Mouse (Mus musculus): ENCODE measurements at regions not wholly inside any gene's neighbourhood (a gene's known extent, or its start where the extent isn't known, plus 50 kb on each side); places are given as distances from the start of the nearest gene placed in this dataset.

DNA sequence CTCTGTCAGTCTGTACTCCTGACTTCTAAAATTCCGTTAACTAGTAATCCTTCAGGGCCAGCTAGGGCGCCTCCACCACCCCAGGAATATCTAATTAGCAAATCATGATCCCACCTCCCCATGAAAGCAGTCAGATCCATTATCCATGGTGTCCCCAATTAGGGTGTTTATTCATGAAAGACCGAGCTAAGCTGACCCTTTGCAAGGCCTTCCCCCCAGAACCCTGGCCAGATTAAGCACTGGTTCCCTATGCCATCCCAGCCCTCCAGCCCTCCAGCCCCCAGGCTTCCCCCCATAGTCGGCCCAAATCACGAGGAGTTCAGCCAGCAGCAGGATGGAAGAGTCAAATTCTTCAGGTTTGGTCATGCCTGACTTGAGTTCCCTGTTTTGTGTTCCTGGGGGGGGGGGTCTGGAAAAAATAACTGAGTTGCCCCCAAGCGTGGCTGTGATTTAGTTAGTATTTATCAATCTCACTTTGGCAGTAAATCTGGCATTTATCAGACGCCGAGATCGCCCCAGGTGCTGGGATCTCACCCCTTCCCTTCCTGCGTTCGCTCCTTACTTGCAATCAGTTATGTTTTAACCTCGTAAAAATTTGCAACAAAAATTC is 272.7 kb upstream of the Sall1 start:
- no peak overlapping the region for H3K9ac ChIP-seq (ENCODE audit: low read depth, low read length)
- H3K4me1 ChIP-seq (ENCODE audit: control insufficient read depth, insufficient read depth, low read length), result peaks cover 7% of the 10 kb centered on the region; the same call in 1 of the 2 replicates
- H3K27me3 ChIP-seq (ENCODE audit: control insufficient read depth, insufficient read depth, low read depth, low read length), result no peaks in the 10 kb centered on the region
- ATAC-seq, result no peak
- H3K36me3 ChIP-seq (ENCODE audit: control insufficient read depth, insufficient read depth, low read length), result no peaks in the 10 kb centered on the region
- no peak overlapping the region for H3K4me2 ChIP-seq (ENCODE audit: low read length)
- WGBS, result 44% methylated on average over 12 of the region's 12 CpGs
- no peak overlapping the region for H3K27ac ChIP-seq (ENCODE audit: low read length)
- H3K9me3 ChIP-seq (replicated peaks; ENCODE audit: control insufficient read depth, low read length, poor library complexity, severe bottlenecking), result no peaks in the 10 kb centered on the region
- no peak overlapping the region for H3K4me3 ChIP-seq (ENCODE audit: low read depth, low read length)

- Histone ChIP-seq H3K36me3 (ENCODE audit: control insufficient read depth, insufficient read depth, low read length) (no peaks in the 10 kb centered on the region), H3K27me3 (ENCODE audit: control insufficient read depth, insufficient read depth, low read depth, low read length) (no peaks in the 10 kb centered on the region), H3K9me3 (replicated peaks; ENCODE audit: control insufficient read depth, low read length, poor library complexity, severe bottlenecking) (no peaks in the 10 kb centered on the region), H3K4me1 (ENCODE audit: control insufficient read depth, insufficient read depth, low read length) (peaks cover 7% of the 10 kb centered on the region; the same call in 1 of the 2 replicates), H3K4me3 (ENCODE audit: low read depth, low read length) (no peak overlapping the region), H3K9ac (ENCODE audit: low read depth, low read length) (no peak overlapping the region), H3K4me2 (ENCODE audit: low read length) (no peak overlapping the region), H3K27ac (ENCODE audit: low read length) (no peak overlapping the region)
- WGBS, result 77% methylated on average over 3 of the region's 3 CpGs
- ATAC-seq, result no peak
Measured at GRCm38 (mm10) chr8:89314907-89315306, 270.9 kb upstream of the Sall1 start.

GRCm38 (mm10) chr8:89310696-89311214 is 266.8 kb upstream of the Sall1 start:
- WGBS, result 17% methylated on average over 5 of the region's 5 CpGs
- ATAC-seq, result no peak
- H3K4me1 ChIP-seq (ENCODE audit: control insufficient read depth, insufficient read depth, low read length), result peaks cover 8% of the 10 kb centered on the region; the same call in 1 of the 2 replicates
- H3K9ac ChIP-seq (ENCODE audit: low read depth, low read length), result no peak overlapping the region
- H3K4me3 ChIP-seq (ENCODE audit: low read depth, low read length), result no peak overlapping the region
- H3K27me3 ChIP-seq (ENCODE audit: control insufficient read depth, insufficient read depth, low read depth, low read length), result no peaks in the 10 kb centered on the region
- H3K27ac ChIP-seq (ENCODE audit: low read length), result no peak overlapping the region
- H3K4me2 ChIP-seq (ENCODE audit: low read length), result no peak overlapping the region
- H3K9me3 ChIP-seq (replicated peaks; ENCODE audit: control insufficient read depth, low read length, poor library complexity, severe bottlenecking), result no peaks in the 10 kb centered on the region
- no peaks in the 10 kb centered on the region for H3K36me3 ChIP-seq (ENCODE audit: control insufficient read depth, insufficient read depth, low read length)

GRCm38 (mm10) chr8:89309591-89309990 is 265.6 kb upstream of the Sall1 start:
- Histone ChIP-seq H3K4me3 (ENCODE audit: low read depth, low read length) (no peak overlapping the region), H3K4me2 (ENCODE audit: low read length) (no peak overlapping the region), H3K9me3 (replicated peaks; ENCODE audit: control insufficient read depth, low read length, poor library complexity, severe bottlenecking) (no peaks in the 10 kb centered on the region), H3K4me1 (ENCODE audit: control insufficient read depth, insufficient read depth, low read length) (peaks cover 8% of the 10 kb centered on the region; the same call in 1 of the 2 replicates), H3K27ac (ENCODE audit: low read length) (no peak overlapping the region), H3K36me3 (ENCODE audit: control insufficient read depth, insufficient read depth, low read length) (no peaks in the 10 kb centered on the region), H3K27me3 (ENCODE audit: control insufficient read depth, insufficient read depth, low read depth, low read length) (no peaks in the 10 kb centered on the region), H3K9ac (ENCODE audit: low read depth, low read length) (no peak overlapping the region)
- no peak for ATAC-seq
- WGBS, result 3% methylated on average over 4 of the region's 4 CpGs

GRCm38 (mm10) chr8:89308950-89309349 is 265.0 kb upstream of the Sall1 start:
- WGBS, result 13% methylated on average over 5 of the region's 5 CpGs

GRCm38 (mm10) chr8:89308532-89308931 is 264.6 kb upstream of the Sall1 start:
- no peak overlapping the region for H3K4me2 ChIP-seq (ENCODE audit: low read length)
- no peak overlapping the region for H3K4me3 ChIP-seq (ENCODE audit: low read depth, low read length)
- no peaks in the 10 kb centered on the region for H3K27me3 ChIP-seq (ENCODE audit: control insufficient read depth, insufficient read depth, low read depth, low read length)
- WGBS, result 13% methylated on average over 8 of the region's 8 CpGs
- peaks cover 8% of the 10 kb centered on the region; the same call in 1 of the 2 replicates for H3K4me1 ChIP-seq (ENCODE audit: control insufficient read depth, insufficient read depth, low read length)
- no peak overlapping the region for H3K27ac ChIP-seq (ENCODE audit: low read length)
- no peaks in the 10 kb centered on the region for H3K36me3 ChIP-seq (ENCODE audit: control insufficient read depth, insufficient read depth, low read length)
- no peak overlapping the region for H3K9ac ChIP-seq (ENCODE audit: low read depth, low read length)
- no peaks in the 10 kb centered on the region for H3K9me3 ChIP-seq (replicated peaks; ENCODE audit: control insufficient read depth, low read length, poor library complexity, severe bottlenecking)
- ATAC-seq, result no peak

More at GRCm38 (mm10) chr8:89308950-89309349, 265.0 kb upstream of the Sall1 start:
- Histone ChIP-seq H3K36me3 (ENCODE audit: control insufficient read depth, insufficient read depth, low read length) (no peaks in the 10 kb centered on the region), H3K4me1 (ENCODE audit: control insufficient read depth, insufficient read depth, low read length) (peaks cover 8% of the 10 kb centered on the region; the same call in 1 of the 2 replicates), H3K9me3 (replicated peaks; ENCODE audit: control insufficient read depth, low read length, poor library complexity, severe bottlenecking) (no peaks in the 10 kb centered on the region), H3K9ac (ENCODE audit: low read depth, low read length) (no peak overlapping the region), H3K4me3 (ENCODE audit: low read depth, low read length) (no peak overlapping the region), H3K4me2 (ENCODE audit: low read length) (no peak overlapping the region), H3K27ac (ENCODE audit: low read length) (no peak overlapping the region), H3K27me3 (ENCODE audit: control insufficient read depth, insufficient read depth, low read depth, low read length) (no peaks in the 10 kb centered on the region)
- ATAC-seq, result no peak

GRCm38 (mm10) chr8:89307601-89308000 is 263.6 kb upstream of the Sall1 start:
- Histone ChIP-seq H3K4me3 (ENCODE audit: low read depth, low read length) (no peak overlapping the region), H3K4me1 (ENCODE audit: control insufficient read depth, insufficient read depth, low read length) (peaks cover 8% of the 10 kb centered on the region; the same call in 1 of the 2 replicates), H3K4me2 (ENCODE audit: low read length) (no peak overlapping the region), H3K27me3 (ENCODE audit: control insufficient read depth, insufficient read depth, low read depth, low read length) (no peaks in the 10 kb centered on the region), H3K36me3 (ENCODE audit: control insufficient read depth, insufficient read depth, low read length) (no peaks in the 10 kb centered on the region), H3K9me3 (replicated peaks; ENCODE audit: control insufficient read depth, low read length, poor library complexity, severe bottlenecking) (no peaks in the 10 kb centered on the region), H3K9ac (ENCODE audit: low read depth, low read length) (no peak overlapping the region), H3K27ac (ENCODE audit: low read length) (no peak overlapping the region)
- ATAC-seq, result no peak
- WGBS, result 26% methylated on average over 10 of the region's 10 CpGs

- H3K36me3 ChIP-seq (ENCODE audit: control insufficient read depth, insufficient read depth, low read length), result no peaks in the 10 kb centered on the region
- H3K4me1 ChIP-seq (ENCODE audit: control insufficient read depth, insufficient read depth, low read length), result peaks cover 8% of the 10 kb centered on the region; the same call in 1 of the 2 replicates
- WGBS, result 82% methylated on average over 4 of the region's 4 CpGs
- H3K4me2 ChIP-seq (ENCODE audit: low read length), result no peak overlapping the region
- no peak overlapping the region for H3K27ac ChIP-seq (ENCODE audit: low read length)
- H3K9ac ChIP-seq (ENCODE audit: low read depth, low read length), result no peak overlapping the region
- H3K4me3 ChIP-seq (ENCODE audit: low read depth, low read length), result no peak overlapping the region
- ATAC-seq, result no peak
- no peaks in the 10 kb centered on the region for H3K27me3 ChIP-seq (ENCODE audit: control insufficient read depth, insufficient read depth, low read depth, low read length)
- no peaks in the 10 kb centered on the region for H3K9me3 ChIP-seq (replicated peaks; ENCODE audit: control insufficient read depth, low read length, poor library complexity, severe bottlenecking)
Measured at GRCm38 (mm10) chr8:89307085-89307484, 263.1 kb upstream of the Sall1 start.

- Histone ChIP-seq H3K4me1 (ENCODE audit: control insufficient read depth, insufficient read depth, low read length) (peaks cover 6% of the 10 kb centered on the region; the same call in 1 of the 2 replicates), H3K4me2 (ENCODE audit: low read length) (no peak overlapping the region), H3K9ac (ENCODE audit: low read depth, low read length) (no peak overlapping the region), H3K27me3 (ENCODE audit: control insufficient read depth, insufficient read depth, low read depth, low read length) (no peaks in the 10 kb centered on the region), H3K36me3 (ENCODE audit: control insufficient read depth, insufficient read depth, low read length) (no peaks in the 10 kb centered on the region), H3K9me3 (replicated peaks; ENCODE audit: control insufficient read depth, low read length, poor library complexity, severe bottlenecking) (no peaks in the 10 kb centered on the region), H3K27ac (ENCODE audit: low read length) (no peak overlapping the region), H3K4me3 (ENCODE audit: low read depth, low read length) (no peak overlapping the region)
- no peak for ATAC-seq
- WGBS, result 59% methylated on average over 10 of the region's 10 CpGs
Measured at GRCm38 (mm10) chr8:89304116-89304515, 260.2 kb upstream of the Sall1 start.
